Mouse (Mus musculus) spleen, postnatal 10 days (tissue): ENCODE results near the gene Ubox5.

ENCODE experiments used
- DNase-seq, 2 experiments: peaks; one replicate each; pipeline ENCODE4 v3.0.0; 2021 to 2022; ENCODE audit warnings: low spot score in 2 of 2

The Ubox5 gene

DNA sequence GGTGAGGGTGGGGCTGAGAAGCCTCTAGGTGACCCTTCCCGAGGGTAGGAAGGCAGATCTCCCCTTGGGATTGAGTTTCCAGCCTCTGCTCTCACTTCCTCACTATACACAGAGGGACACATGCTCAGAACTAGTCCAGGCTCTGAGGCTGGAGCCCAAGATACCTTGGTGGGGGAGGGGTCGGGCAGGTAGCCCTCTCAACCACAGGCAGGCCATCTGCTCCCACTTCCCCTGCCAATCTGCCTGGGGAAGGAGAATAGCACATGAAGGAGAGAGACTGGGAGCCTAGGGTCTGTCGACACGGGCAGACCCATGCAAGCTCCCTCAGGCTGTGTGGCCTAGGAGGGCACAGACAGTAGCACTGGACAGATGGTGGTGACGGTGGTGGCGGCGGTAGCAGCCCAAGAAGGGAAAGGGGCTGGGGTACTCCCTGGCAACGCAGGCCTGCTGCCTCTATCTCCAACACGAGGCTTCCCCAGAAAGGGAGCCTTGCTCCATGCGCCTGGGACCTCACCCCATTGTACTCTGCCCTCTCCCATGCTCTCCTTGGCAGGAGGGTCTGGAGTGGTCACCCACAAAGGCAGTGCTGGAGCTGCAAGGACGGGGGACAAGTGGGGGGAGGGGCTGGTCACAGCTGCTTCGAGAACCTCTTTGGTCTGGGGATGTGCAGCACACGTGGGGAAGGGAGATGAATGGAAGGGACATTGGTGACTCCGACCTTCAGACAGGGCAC lies 4.3 kb upstream of the Ubox5 start:
- no peak for DNase-seq

- DNase-seq: no peak
These were observed 3.2 kb upstream of the Ubox5 start for GRCm38 (mm10) chr2:130632887-130633675.

- no peak for DNase-seq
These were observed 2.6 kb upstream of the Ubox5 start for GRCm38 (mm10) chr2:130632416-130632815.

GRCm38 (mm10) chr2:130629080-130629838 lies 579 bp downstream of the Ubox5 start:
- DNase-seq: no peak

- peak in 1 of 2 experiments; percentile 59 for DNase-seq
These were observed 1.4 kb downstream of the Ubox5 start for GRCm38 (mm10) chr2:130628424-130628823.

- no peak for DNase-seq
These were observed 10.9 kb downstream of the Ubox5 start for GRCm38 (mm10) chr2:130618972-130619371.

DNA sequence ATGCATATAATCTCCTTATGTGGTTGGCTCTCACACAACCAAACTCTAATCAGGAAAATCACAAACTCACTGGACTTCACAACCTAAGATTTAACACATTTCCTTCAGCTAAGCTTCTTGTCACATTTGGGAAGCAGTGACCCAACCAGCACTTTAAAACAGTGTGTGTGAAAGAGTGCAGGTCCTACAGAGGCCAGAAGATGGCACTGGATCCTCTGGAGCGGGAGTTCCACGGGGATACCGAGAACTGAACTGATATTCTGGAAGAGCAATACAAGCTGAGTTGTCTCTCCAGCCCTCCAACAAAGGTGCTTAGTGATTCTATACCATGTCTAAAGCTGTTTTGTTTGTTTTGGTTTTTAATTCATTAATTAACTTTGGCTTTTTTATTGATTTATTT lies 16.7 kb downstream of the Ubox5 start:
- peak in 1 of 2 experiments; percentile 42 for DNase-seq

DNA sequence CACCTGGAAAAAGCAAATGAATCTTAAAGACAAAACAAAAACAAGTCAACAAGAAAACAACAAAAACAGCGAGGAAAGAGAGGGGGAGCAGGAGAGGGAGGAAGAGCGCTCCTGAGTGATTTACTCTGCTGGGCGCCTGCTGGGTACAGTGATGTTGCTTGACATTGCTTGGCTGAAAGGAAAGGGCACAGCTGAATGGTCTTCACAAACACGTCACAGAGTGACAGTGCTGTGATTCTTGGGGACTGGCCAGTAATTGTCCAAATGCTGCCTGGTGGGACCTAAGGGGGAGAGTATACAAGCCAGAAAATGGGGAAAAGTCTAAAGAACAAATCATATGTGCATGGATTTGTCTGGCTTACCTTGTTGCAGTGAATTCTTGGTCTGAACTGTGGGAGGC lies 27.6 kb downstream of the Ubox5 start:
- DNase-seq: no peak

- no peak for DNase-seq
These were observed 31.4 kb downstream of the Ubox5 start for GRCm38 (mm10) chr2:130598399-130598798.

GRCm38 (mm10) chr2:130597601-130598010 lies 32.2 kb downstream of the Ubox5 start:
- DNase-seq: no peak

DNA sequence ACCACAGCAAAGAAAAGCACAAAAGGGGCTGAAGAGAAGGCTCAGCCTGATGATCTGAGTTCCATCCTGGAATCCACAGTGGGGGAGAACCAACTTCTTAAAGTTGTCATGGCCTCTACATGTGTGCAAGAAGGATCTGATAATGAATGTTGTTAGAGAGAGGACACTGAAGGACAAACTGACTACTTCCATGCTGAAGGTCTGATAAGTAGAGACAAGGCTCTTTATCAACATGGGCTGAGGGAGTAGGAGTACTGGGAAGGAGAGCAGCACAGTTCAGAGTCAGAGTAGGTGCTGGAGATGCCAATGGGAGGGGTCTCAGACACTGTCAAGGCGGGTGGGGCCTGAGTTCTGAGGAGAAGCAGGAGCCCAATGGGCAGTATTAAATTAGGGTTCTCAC lies 34.2 kb downstream of the Ubox5 start:
- no peak for DNase-seq

- no peak for DNase-seq
These were observed 38.8 kb downstream of the Ubox5 start for GRCm38 (mm10) chr2:130591016-130591415.

GRCm38 (mm10) chr2:130589761-130590160 lies 40.1 kb downstream of the Ubox5 start:
- DNase-seq: no peak

GRCm38 (mm10) chr2:130589157-130589556 lies 40.7 kb downstream of the Ubox5 start:
- no peak for DNase-seq

DNA sequence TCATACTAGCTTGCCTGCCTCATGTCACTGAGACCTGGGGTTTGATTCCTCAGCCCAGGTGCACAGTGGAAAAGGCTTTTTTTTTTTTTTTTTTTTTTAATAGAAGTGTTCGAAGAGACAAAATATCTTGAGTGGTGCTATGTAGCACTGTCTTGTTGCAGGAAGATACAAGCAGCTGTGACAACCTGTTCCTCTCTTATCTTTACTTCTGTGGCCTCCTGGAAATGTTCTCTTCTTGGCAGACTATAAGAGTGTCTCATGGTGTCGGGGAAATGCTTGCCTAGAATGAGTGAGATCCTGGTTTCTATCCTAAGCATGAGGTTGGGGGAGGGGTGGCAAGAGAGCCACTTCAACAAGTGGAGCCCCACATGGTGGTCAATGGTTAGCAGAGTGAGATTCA lies 41.5 kb downstream of the Ubox5 start:
- no peak for DNase-seq

DNA sequence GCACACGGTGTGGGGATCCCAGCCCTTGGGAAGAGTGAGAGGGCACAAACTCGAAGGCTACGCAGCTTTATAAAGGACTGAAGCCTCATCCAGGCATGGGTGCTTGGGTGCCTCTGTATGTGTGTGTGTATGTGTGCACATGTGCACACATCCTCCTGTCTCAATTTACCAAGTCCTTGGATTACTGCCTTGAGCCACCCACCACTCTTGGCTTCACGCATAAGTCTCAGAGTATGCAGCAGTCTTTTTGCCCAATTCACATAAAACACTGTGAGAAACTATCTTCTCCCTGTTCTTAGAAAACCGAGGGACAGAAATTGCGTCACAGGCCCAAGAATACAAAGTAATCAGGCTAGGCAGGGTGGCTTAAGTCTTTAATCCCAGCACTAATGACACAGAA lies 43.8 kb downstream of the Ubox5 start:
- no peak for DNase-seq

GRCm38 (mm10) chr2:130583902-130584560 lies 45.8 kb downstream of the Ubox5 start:
- no peak for DNase-seq

- DNase-seq: no peak
These were observed 47.3 kb downstream of the Ubox5 start, which contains the start of gene Avp for GRCm38 (mm10) chr2:130582552-130582951. Avp (minus strand) TSS chr2:130582554.

DNA sequence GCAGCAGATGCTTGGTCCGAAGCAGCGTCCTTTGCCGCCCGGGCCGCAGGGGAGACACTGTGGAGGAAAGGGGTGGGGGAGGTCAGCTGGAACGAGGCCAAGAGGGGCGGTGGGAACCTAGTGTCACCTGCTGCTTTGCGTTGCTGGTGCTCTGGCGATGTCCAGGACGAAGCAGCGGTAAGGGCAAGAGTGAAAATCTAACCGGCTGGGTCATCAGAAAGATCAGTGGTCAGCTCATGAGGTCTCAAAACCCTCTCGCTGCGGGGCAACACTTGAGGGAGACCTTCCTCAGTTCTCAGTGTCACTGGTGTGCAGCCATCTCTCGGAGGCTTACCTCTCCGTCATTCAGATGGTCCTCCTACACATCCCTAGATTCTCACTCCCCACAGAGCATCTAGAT lies 48.6 kb downstream of the Ubox5 start:
- no peak for DNase-seq

DNA sequence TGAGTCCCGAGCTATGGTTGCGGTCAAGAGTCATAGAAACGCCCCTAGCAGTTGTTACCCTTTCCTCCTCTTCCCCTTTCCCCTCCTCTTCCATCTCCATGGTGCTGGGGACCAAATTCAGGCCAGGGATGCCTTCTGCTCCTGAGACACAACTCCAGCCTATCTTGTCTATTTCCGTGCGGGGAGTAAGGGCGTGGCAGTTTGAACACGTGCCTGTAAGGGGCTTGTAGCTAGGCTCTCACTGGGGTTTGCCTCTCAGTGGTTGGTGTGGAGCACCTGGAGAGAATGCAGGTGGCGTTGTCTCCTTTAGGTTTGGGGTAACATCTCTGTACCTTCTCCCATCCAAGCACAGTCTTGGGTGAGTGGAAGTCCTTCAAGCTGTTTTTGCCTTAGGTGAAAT lies 50.0 kb downstream of the Ubox5 start:
- no peak for DNase-seq

DNA sequence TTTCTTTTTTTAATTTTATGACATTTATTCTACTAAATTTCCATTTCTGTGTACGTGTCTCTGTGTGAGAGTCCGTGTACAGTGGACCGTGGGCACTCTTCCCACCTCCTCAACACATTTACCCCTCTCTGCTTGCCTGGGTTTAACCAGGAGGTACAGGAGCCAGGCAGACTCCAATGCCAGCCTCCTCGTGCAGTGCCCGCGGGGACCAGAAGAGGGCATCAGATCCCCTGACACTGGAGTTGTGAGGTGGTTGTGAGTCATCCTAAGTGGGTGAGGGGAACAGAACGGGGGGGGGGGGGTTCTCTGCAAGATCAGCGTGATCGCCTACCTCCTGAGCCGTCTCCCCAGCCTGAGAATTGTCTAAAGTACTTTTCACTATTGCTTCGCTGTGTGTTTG lies 51.7 kb downstream of the Ubox5 start:
- DNase-seq: peak; percentile 49 to 75

DNA sequence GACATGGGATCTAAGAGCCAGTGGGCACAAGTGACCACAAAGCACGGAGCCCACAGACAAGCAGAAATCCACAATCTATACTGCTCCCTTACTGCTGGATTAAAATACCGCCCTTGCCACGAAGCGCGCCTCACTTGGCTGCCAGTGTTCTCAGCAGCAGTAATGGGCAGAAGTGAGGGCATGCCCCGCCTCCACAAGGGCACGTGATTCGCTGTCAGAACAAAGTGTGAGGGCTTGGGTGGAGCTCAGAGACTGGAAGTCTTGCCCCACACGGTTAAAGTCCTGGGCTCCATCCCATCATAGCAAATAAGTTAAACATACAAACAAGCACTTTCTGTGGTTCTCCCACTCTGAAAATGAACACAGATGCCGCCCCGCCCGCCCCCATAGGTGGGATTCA lies 52.2 kb downstream of the Ubox5 start:
- DNase-seq: peak in 1 of 2 experiments; percentile 74
